Mouse (Mus musculus): Measurements from ENCODE around the gene Myl3.

GRCm38 (mm10) chr9:110759265-110759664, 17.6 kb downstream of the Myl3 start:
- TF ChIP-seq CTCF (IDR thresholded peaks at IDR 0.05; ENCODE audit: low read depth) = peak; percentile 82
- no peak for TF ChIP-seq EP300 (optimal IDR thresholded peaks at IDR 0.05)

Measured in stomach, postnatal 0 days (tissue).